Mouse (Mus musculus) brain, embryonic 14.5 days (tissue): Measurements from ENCODE around the gene Erbb2. TPM values are rescaled to one million over a fixed set of nuclear protein-coding genes. Genes with fewer than 3 reads are reported as not detected.
A peak's percentile ranks its signal among the peaks of the same experiment; 100 is the strongest.

Experiments
- DNase-seq: peaks from one replicate; pipeline ENCODE4 v3.0.0-alpha.2; 2011; ENCODE audit warnings: low read depth
- CTCF ChIP-seq: fragments of 200-500 bp; IDR thresholded peaks from 2 replicates; pipeline ENCODE4 v1.5.1; 2012; ENCODE audit warnings: inconsistent platforms, mild to moderate bottlenecking, moderate library complexity, borderline replicate concordance; ENCODE audit not compliant: insufficient read depth, insufficient read length; ENCODE audit errors: extremely low read depth
- POLR2A ChIP-seq: fragments of 200-500 bp; IDR thresholded peaks from 2 replicates; pipeline ENCODE4 v1.6.1; 2012; ENCODE audit warnings: mild to moderate bottlenecking, inconsistent platforms, borderline replicate concordance; ENCODE audit not compliant: poor library complexity, insufficient read depth, insufficient read length, severe bottlenecking; ENCODE audit errors: extremely low read depth
- polyA plus RNA-seq: library from polyadenylated mRNA; depleted of rRNA; stranded (reverse); fragments of >200 nt; gene quantifications from 2 replicates; pipeline ENCODE4 v1.2.3, GENCODE M21; 2012

Erbb2 gene
- polyA plus RNA-seq, 1 experiment: 10.4 TPM

DNA sequence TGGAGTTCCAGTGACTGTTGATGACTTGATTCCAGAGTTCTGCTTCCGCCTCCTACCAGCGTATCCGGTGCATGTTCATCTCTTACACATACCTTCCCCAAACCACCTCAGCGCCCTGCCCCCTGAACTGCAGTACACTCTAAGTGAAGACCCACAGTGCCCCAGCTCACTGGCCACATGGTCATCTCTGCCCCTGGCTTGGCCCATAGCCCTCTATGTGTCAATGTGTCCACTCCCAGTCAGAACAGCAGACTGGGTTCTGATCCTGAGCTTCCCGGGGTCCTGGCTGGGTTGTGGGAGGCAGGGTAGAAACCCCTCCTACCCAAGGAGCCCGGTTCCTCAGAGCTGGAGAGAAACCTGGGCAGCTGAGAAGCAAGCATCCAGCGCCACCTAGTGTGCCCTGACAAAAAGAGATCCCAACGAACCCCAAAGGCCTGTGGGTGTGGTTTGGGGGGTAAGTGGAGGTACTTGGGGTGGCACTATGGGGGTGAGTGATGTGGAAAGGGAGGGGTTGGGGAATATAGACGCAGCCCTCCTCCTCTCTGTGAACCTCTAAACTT, 23.0 kb upstream of the Erbb2 start:
- DNase-seq: peak; percentile 66

DNA sequence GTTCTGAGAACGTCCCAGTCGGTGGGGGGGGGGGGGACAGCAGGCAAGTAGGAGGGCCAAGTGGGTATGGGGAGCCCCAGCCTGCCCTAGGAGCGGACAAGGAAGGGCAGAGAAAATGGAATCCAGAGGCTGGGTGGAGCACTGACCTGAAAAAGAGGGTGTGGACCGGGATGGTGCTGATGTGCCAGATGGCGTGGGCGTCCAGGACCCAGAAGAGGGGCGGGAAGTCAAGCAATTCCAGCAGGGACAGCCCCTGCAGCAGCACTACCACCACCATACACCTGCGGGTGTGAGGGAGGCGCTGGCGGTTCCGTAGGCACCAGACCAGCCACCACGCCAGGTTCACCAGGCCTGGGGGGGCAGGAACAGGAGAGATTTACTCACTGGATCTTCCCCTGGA, 22.1 kb upstream of the Erbb2 start:
- no peak for TF ChIP-seq CTCF
- TF ChIP-seq POLR2A: no peak
- no peak for DNase-seq

More for the DNA sequence above, 23.0 kb upstream of the Erbb2 start:
- TF ChIP-seq CTCF (peak; percentile 69), POLR2A (no peak)

DNA sequence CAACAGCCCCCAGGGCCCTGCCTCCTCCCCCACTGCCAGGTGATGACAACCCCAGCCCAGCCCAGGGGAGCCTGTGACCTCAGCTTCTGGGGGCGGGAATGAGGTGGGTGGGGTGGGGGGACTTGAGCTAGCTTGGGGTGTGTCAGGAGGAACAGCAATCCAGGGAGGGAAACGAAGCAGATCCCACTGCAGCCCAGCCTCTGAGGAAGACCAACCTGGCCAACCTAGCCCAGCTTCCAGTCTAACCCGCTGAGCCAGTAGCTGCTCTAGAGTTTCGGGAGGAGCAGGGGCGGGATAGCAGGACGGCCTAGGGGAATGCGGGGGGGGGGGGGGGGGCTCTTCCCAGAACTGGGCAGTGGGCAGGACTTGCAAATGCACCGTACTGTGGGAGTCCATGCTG, 20.2 kb upstream of the Erbb2 start:
- TF ChIP-seq POLR2A (no peak), CTCF (no peak)
- DNase-seq: no peak

DNA sequence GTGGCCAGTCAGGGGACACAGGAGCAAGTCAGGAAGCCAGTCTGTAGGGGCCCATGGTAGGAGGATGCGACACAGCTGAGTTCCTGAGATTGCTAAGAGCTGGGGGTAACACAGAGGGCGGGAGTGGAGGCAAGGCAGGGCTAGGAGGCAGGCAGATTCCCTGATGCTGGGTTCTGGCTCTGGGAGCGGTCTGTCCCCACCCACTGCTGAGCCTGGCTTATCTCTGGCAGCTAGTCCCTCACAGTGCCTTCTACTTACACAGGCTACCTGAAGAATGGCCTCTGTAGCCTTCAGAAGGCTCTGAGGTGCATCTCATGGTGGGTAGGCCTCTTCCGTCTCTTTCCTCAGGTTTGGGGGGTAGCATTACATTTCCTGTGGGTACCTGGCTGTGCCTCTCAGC, 19.6 kb upstream of the Erbb2 start:
- DNase-seq: no peak
- TF ChIP-seq POLR2A (no peak), CTCF (no peak)

DNA sequence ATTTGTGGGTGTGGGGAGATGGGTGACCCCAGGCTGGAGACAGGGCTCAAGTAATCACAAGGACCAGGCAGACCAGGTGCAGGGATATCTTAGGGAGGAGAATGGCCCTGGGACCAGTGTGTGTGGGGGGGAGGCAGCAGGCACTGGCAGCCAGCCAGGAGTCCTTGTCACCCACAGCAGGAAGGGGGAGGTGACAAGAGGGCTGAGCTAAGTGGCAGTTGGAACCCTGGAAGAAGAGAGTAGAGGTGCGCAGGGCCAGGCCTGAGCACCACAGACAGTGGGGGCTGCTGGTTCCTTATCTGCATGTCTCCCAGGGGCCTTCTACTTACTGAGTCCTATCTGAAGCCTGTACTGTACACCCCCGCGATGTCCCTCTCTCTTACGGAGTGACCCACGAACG, 19.0 kb upstream of the Erbb2 start:
- DNase-seq: peak; percentile 61

DNA sequence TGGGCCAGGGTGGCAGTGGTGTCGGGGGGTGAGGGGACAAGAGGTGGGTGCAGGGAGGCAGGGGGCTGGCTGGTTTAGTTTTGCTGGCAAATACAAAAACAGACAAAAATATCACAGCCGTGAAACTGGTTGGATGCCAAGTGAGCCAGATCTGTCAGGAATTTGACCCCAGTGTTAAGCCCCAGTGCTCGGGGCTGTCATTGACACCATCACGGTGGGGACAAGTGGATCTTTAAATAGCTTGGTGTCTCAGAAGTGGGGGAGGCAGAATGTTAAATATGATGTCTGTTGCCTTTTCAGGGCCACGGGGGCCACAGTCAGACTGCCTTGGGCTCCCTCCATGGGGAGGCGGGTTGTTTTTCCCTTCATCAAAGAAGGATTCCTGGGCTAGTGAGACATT, 18.0 kb upstream of the Erbb2 start:
- TF ChIP-seq CTCF (no peak), POLR2A (no peak)
- DNase-seq: no peak

More for the DNA sequence above, 19.0 kb upstream of the Erbb2 start:
- no peak for TF ChIP-seq POLR2A

DNA sequence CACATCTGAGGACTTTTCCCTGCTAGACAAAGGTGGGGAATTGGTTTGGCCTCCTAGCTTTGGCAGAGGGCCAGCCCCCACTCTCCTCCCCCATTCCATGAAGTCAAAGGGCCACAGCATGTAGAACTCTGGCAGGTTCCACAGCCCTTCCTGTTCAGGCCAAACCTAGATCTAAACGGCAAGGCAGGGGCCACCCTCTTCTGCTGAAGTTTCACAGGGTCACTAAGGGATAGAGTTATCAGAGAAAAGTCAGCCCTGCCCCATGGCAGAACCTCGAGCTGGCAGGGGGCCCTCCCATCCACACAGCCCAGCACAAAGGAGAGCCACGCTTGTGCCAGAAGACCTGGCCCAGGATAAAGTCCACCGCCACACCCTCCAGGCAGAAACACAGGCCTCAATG, 17.2 kb upstream of the Erbb2 start:
- no peak for TF ChIP-seq CTCF
- no peak for TF ChIP-seq POLR2A
- no peak for DNase-seq

DNA sequence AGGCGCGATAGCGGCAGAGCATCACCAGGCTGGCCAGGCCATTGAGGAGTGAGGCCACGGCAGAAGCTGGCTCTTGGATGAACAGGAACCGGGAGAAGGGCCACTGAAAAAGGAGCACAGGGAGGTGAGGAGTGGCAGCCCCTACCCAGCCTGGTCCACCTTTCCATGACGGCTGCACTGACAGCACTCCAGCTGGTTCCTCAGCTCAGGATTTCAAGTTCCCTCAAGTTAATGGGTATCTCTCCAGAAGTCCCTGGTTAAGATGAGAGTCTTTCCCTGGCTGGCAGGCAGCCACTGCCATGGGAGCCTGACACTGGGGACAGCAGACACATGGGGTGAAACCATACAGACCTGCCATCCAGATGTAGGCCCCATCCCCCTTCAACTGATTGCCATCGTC, 14.3 kb upstream of the Erbb2 start:
- no peak for DNase-seq
- TF ChIP-seq POLR2A: no peak

DNA sequence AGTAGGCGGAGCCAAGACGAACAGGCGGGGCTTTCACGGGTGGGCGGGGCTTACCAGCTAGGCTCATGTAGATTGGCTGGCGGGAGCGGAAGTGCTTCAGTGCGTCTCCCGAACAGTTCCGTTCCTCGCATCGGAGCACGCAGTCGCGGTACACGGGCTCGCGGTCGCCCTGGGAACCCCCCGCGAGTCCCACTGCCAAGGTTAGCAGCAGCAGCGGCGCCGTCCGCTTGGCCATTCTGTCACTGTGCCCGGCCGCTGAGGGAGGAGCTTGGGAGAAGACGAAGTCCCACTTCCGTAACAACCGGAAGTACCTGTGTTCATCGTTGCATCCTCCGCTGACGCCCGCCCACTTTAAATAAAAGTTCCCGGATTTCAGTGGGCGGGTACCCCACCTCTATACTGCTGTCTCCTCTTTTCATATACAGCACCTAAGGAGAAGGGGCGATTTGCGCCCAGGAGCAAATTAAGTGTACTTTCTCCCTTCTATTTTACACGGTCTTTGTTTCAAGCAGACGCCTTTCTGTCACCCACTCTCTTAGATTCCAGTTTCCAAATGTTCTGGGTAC, 12.0 kb upstream of the Erbb2 start, which contains the start of gene Pgap3:
Pgap3 (minus strand) TSS at position 330 of the 566 bp plus-strand sequence.
- DNase-seq: peak; percentile 97
- TF ChIP-seq CTCF (no peak), POLR2A (peak; percentile 48; the same call in 1 of the 2 replicates)

DNA sequence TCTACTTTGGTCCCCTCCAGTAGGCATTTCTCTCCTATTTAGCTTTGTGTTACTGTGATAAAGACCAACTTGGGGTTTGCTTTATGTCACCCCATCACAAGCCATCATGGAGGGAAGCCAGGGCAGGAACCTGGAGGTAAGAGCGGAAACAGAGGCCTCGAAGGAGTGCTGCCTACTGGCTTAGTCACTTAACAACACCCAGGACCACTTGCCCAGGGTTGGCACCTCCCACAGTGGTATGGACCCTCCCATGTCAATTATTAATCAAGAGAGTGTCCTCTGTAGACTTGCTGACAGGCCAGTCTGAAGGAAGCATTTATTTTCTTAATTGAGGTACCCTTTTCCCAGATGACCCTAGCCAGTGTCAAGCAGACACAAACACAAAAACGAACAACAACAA, 11.5 kb upstream of the Erbb2 start:
- TF ChIP-seq CTCF: no peak
- TF ChIP-seq POLR2A: no peak
- no peak for DNase-seq

DNA sequence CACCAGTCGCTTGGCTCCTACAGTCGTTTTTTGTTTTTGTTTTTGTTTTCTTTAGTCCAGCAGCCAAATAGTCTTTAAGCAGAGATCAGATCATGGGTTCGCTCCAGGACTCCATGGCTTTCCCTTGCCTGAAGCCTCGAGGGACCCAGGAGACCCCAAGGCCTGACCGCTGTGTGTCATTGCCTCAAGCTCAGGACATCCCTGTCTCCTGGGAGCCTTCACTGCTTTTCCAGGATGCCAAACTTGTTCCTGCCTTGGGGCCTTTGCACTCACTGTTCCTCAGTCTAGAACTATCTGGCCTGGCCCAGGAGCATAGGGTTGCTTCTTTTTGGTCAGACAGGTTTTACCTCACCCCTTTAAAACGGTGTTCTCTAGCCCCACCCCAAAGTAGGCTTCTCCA, 5.6 kb upstream of the Erbb2 start:
- no peak for TF ChIP-seq POLR2A
- TF ChIP-seq CTCF: no peak
- no peak for DNase-seq

DNA sequence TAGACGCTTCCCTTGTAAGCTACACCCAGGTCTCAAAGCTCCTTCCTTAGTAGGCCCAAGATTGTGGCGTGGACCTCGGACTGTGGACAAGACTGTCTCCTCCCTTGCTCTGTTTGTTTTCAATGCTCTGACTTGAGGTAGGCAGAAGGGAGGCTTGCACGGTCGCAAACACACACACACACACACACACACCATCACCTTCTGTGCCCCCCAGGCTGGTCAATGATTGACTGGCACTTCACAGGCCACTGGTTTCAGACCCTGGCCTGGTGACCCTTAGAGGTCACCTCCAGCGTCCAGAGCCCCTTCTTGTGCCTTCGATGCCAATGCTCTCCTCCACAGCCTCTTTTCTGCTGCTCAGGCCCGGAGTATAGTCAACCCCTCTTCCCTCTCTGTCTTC, 3.4 kb upstream of the Erbb2 start:
- TF ChIP-seq POLR2A (no peak), CTCF (no peak)
- no peak for DNase-seq
